Mouse (Mus musculus): ENCODE results near the gene Gm16368.
"Not testable (repeated sequence)": the region's sequence is repeated elsewhere in the genome, so short reads cannot be mapped to it uniquely, and the experiment has no call there.

Gm16368 gene

GRCm38 (mm10) chr12:88083397-88083796 is at the start of gene Gm16368:
Gene Gm16368, plus strand, starts transcription at chr12:88083697.
- not testable (repeated sequence) for DNase-seq

GRCm38 (mm10) chr12:88039062-88039461 is 44.4 kb upstream of the Gm16368 start:
- DNase-seq = not testable (repeated sequence)

GRCm38 (mm10) chr12:88039703-88040102 is 43.8 kb upstream of the Gm16368 start:
- DNase-seq = not testable (repeated sequence)

- DNase-seq = not testable (repeated sequence)
These were observed 38.3 kb upstream of the Gm16368 start for GRCm38 (mm10) chr12:88045226-88045625.

All from liver (tissue).